Mouse (Mus musculus) embryonic facial prominence, embryonic 10.5 days (tissue): ENCODE measurements around the gene Lgsn. TPM values are rescaled to one million over a fixed set of nuclear protein-coding genes. Genes with fewer than 3 reads are reported as not detected.
A peak's percentile ranks its signal among the peaks of the same experiment; 100 is the strongest.

ENCODE experiments used
- DNase-seq: peaks from one replicate; pipeline ENCODE4 v3.0.0-alpha.2; 2017; ENCODE audit warnings: low spot score
- H3K27ac ChIP-seq: fragments of 300-500 bp; sonication (generic); replicated peaks from 2 replicates; pipeline ENCODE4 v1.5.1; 2016; ENCODE audit warnings: mild to moderate bottlenecking
- H3K27me3 ChIP-seq: fragments of 300-500 bp; sonication (generic); replicated peaks from 2 replicates; pipeline ENCODE4 v1.6.1; 2016; ENCODE audit warnings: low read depth, mild to moderate bottlenecking; ENCODE audit not compliant: poor library complexity, severe bottlenecking
- H3K36me3 ChIP-seq: fragments of 300-500 bp; sonication (generic); replicated peaks from 2 replicates; pipeline ENCODE4 v1.6.1; 2016; ENCODE audit warnings: mild to moderate bottlenecking, moderate library complexity
- H3K4me1 ChIP-seq: fragments of 300-500 bp; sonication (generic); 2 replicates; pipeline ENCODE4 v1.6.1; 2016
- H3K4me3 ChIP-seq: fragments of 300-500 bp; sonication (generic); 2 replicates; pipeline ENCODE4 v1.5.1; 2016; ENCODE audit warnings: mild to moderate bottlenecking, moderate library complexity
- H3K9me3 ChIP-seq: fragments of 300-500 bp; sonication (generic); 2 replicates; pipeline ENCODE4 v1.6.1; 2016; ENCODE audit warnings: mild to moderate bottlenecking
- WGBS: fragments of 180-500 bp; shearing (Covaris S2); methylation state at CpG from one replicate; pipeline ENCODE4 v1.1.7; 2016; 5-methylcytosine and 5-hydroxymethylcytosine counted together
- polyA plus RNA-seq: library from polyadenylated mRNA; unstranded; fragments of >200 nt; fragmentation: Nextera tagmentation; extraction: Ambion mirVana; gene quantifications from 2 replicates; pipeline ENCODE4 v1.2.1, GENCODE M21; 2016

The Lgsn gene
- polyA plus RNA-seq: not detected in 2 replicates

GRCm38 (mm10) chr1:31176101-31176500 lies at the start of gene Lgsn:
TSS of gene Lgsn (plus strand) at chr1:31176401.
- Histone ChIP-seq H3K36me3 (no peaks in the 10 kb centered on the region), H3K27ac (no peak within 1 kb of the TSS), H3K4me3 (no peak within 1 kb of the TSS), H3K9me3 (no peaks in the 10 kb centered on the region), H3K27me3 (no peaks in the 10 kb centered on the region), H3K4me1 (no peaks in the 10 kb centered on the region)
- 81% methylated on average over 5 of the region's 5 CpGs for WGBS
- no peak for DNase-seq

GRCm38 (mm10) chr1:31138387-31138786 lies 37.8 kb upstream of the Lgsn start:
- no peak for DNase-seq
- 88% methylated on average over 3 of the region's 3 CpGs for WGBS
- H3K27me3 ChIP-seq: no peaks in the 10 kb centered on the region

GRCm38 (mm10) chr1:31142288-31143094 lies 33.7 kb upstream of the Lgsn start:
- no peaks in the 10 kb centered on the region for H3K36me3 ChIP-seq
- no peak overlapping the region for H3K27ac ChIP-seq
- no peak for DNase-seq

More at GRCm38 (mm10) chr1:31138387-31138786, 37.8 kb upstream of the Lgsn start:
- H3K4me1 ChIP-seq: no peaks in the 10 kb centered on the region
- H3K27ac ChIP-seq: no peak overlapping the region
- H3K36me3 ChIP-seq: no peaks in the 10 kb centered on the region
- no peaks in the 10 kb centered on the region for H3K9me3 ChIP-seq
- no peak overlapping the region for H3K4me3 ChIP-seq

GRCm38 (mm10) chr1:31143571-31143970 lies 32.6 kb upstream of the Lgsn start:
- Histone ChIP-seq H3K27ac (no peak overlapping the region), H3K9me3 (no peaks in the 10 kb centered on the region), H3K36me3 (no peaks in the 10 kb centered on the region), H3K4me3 (no peak overlapping the region), H3K4me1 (0 out of 2 replicates have a peak, but pooled peaks cover under 1% of the 10 kb centered on the region), H3K27me3 (no peaks in the 10 kb centered on the region)
- 86% methylated on average over 2 of the region's 2 CpGs for WGBS
- no peak for DNase-seq

More at GRCm38 (mm10) chr1:31142288-31143094, 33.7 kb upstream of the Lgsn start:
- Histone ChIP-seq H3K27me3 (no peaks in the 10 kb centered on the region), H3K4me1 (no peaks in the 10 kb centered on the region), H3K4me3 (no peak overlapping the region), H3K9me3 (no peaks in the 10 kb centered on the region)
- WGBS: 73% methylated on average over 8 of the region's 8 CpGs

- peak; percentile 43 for DNase-seq
- Histone ChIP-seq H3K27ac (peak overlapping the region; percentile 48; the same call in 1 of the 2 replicates), H3K36me3 (no peaks in the 10 kb centered on the region), H3K9me3 (no peaks in the 10 kb centered on the region), H3K4me1 (peaks cover 21% of the 10 kb centered on the region), H3K4me3 (no peak overlapping the region), H3K27me3 (no peaks in the 10 kb centered on the region)
- WGBS: 28% methylated on average over 6 of the region's 6 CpGs
Observed at GRCm38 (mm10) chr1:31149671-31150070, 26.5 kb upstream of the Lgsn start.

GRCm38 (mm10) chr1:31150546-31150945 lies 25.7 kb upstream of the Lgsn start:
- Histone ChIP-seq H3K4me3 (no peak overlapping the region), H3K27me3 (no peaks in the 10 kb centered on the region), H3K36me3 (no peaks in the 10 kb centered on the region), H3K4me1 (peaks cover 21% of the 10 kb centered on the region), H3K27ac (0 out of 2 replicates have a peak overlapping the region, but pooled peaks have one; percentile 48), H3K9me3 (no peaks in the 10 kb centered on the region)
- 71% methylated on average over 3 of the region's 3 CpGs for WGBS
- DNase-seq: no peak

- no peak for DNase-seq
- H3K4me3 ChIP-seq: no peak overlapping the region
- no peak overlapping the region for H3K27ac ChIP-seq
- whole genome bisulfite sequencing: 67% methylated on average over 2 of the region's 2 CpGs
- no peaks in the 10 kb centered on the region for H3K27me3 ChIP-seq
- peaks cover 21% of the 10 kb centered on the region for H3K4me1 ChIP-seq
- no peaks in the 10 kb centered on the region for H3K36me3 ChIP-seq
- no peaks in the 10 kb centered on the region for H3K9me3 ChIP-seq
Observed at GRCm38 (mm10) chr1:31152799-31153426, 23.3 kb upstream of the Lgsn start.

GRCm38 (mm10) chr1:31153793-31154349 lies 22.3 kb upstream of the Lgsn start:
- 31% methylated on average over 7 of the region's 7 CpGs for WGBS
- Histone ChIP-seq H3K4me3 (no peak overlapping the region), H3K27me3 (no peaks in the 10 kb centered on the region), H3K4me1 (peaks cover 17% of the 10 kb centered on the region), H3K27ac (no peak overlapping the region), H3K36me3 (no peaks in the 10 kb centered on the region), H3K9me3 (no peaks in the 10 kb centered on the region)
- peak; percentile 40 for DNase-seq

GRCm38 (mm10) chr1:31156185-31156584 lies 20.0 kb upstream of the Lgsn start:
- Histone ChIP-seq H3K9me3 (no peaks in the 10 kb centered on the region), H3K4me1 (no peaks in the 10 kb centered on the region), H3K4me3 (no peak overlapping the region), H3K36me3 (no peaks in the 10 kb centered on the region), H3K27ac (no peak overlapping the region), H3K27me3 (no peaks in the 10 kb centered on the region)
- WGBS: 84% methylated on average over 2 of the region's 2 CpGs
- DNase-seq: no peak

GRCm38 (mm10) chr1:31156884-31157283 lies 19.3 kb upstream of the Lgsn start:
- H3K36me3 ChIP-seq: no peaks in the 10 kb centered on the region
- no peak overlapping the region for H3K27ac ChIP-seq
- WGBS: 90% methylated on average over 2 of the region's 2 CpGs
- no peaks in the 10 kb centered on the region for H3K4me1 ChIP-seq
- no peak overlapping the region for H3K4me3 ChIP-seq
- no peaks in the 10 kb centered on the region for H3K27me3 ChIP-seq
- DNase-seq: no peak
- no peaks in the 10 kb centered on the region for H3K9me3 ChIP-seq

GRCm38 (mm10) chr1:31164527-31165189 lies 11.5 kb upstream of the Lgsn start:
- no peak overlapping the region for H3K4me3 ChIP-seq
- WGBS: 77% methylated on average over 18 of the region's 18 CpGs
- no peaks in the 10 kb centered on the region for H3K4me1 ChIP-seq
- H3K9me3 ChIP-seq: no peaks in the 10 kb centered on the region
- no peak for DNase-seq
- no peaks in the 10 kb centered on the region for H3K27me3 ChIP-seq
- no peaks in the 10 kb centered on the region for H3K36me3 ChIP-seq
- H3K27ac ChIP-seq: no peak overlapping the region

GRCm38 (mm10) chr1:31165326-31166121 lies 10.7 kb upstream of the Lgsn start:
- WGBS: 89% methylated on average over 7 of the region's 7 CpGs
- DNase-seq: no peak
- Histone ChIP-seq H3K27me3 (no peaks in the 10 kb centered on the region), H3K9me3 (no peaks in the 10 kb centered on the region), H3K27ac (no peak overlapping the region), H3K4me1 (no peaks in the 10 kb centered on the region), H3K4me3 (no peak overlapping the region), H3K36me3 (no peaks in the 10 kb centered on the region)
